Mouse (Mus musculus) megakaryocyte, embryonic 14.5 days (primary cell): ENCODE measurements around the gene Pilra.

Experiments
- FLI1 ChIP-seq: IDR thresholded peaks from 2 replicates; pipeline ENCODE4 v1.6.1; 2012; ENCODE audit warnings: low read length, inconsistent platforms, mixed read lengths
- GATA1 ChIP-seq: IDR thresholded peaks from 3 replicates; pipeline ENCODE4 v1.6.1; 2012; ENCODE audit warnings: mixed read lengths, low read length, inconsistent platforms, borderline replicate concordance

GRCm38 (mm10) chr5:137883345-137883744 lies 47.3 kb upstream of the Pilra start:
- TF ChIP-seq GATA1 (no peak), FLI1 (no peak)
